Mouse (Mus musculus): ENCODE measurements around the gene Mcrs1.

GRCm38 (mm10) chr15:99213183-99213582, 38.6 kb downstream of the Mcrs1 start:
- no peak for TF ChIP-seq CTCF (IDR thresholded peaks at IDR 0.05)
- no peak for TF ChIP-seq EP300 (IDR thresholded peaks at IDR 0.05)
